Mouse (Mus musculus) kidney, adult 2 months (tissue): ENCODE measurements at regions not wholly inside any gene's neighbourhood (a gene's known extent, or its start where the extent isn't known, plus 50 kb on each side); places are given as distances from the start of the nearest gene placed in this dataset.

Source experiments
- CTCF ChIP-seq: fragments of 200-500 bp; conservative IDR thresholded peaks from 2 replicates; pipeline ENCODE4 v1.5.1; 2011; ENCODE audit warnings: low read depth, mild to moderate bottlenecking, control low read depth, low read length, moderate library complexity, mixed read lengths; ENCODE audit not compliant: insufficient read depth, insufficient read length
- POLR2A ChIP-seq: fragments of 200-500 bp; IDR thresholded peaks from one replicate; pipeline ENCODE4 v1.6.1; 2011; ENCODE audit warnings: low read depth, low read length, control low read depth

DNA sequence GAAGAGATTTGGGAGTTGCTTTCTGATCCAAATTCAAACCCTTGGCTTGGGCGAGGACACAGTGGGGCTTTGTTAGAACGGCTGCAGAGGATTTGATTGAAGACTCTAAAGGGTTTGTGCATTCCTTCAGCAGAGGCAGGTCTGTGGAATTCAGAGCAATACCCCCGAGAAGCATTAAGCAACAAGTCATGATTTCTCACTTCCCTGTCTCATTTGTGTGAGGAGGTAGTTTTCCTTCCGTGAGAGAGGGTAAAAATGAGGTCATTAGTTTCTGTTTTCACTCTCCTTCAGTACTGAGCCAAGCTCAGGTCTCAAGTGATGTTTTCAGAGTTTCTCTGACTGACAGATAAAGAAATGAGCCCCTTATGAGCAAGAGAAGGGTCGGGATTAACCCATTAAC lies 526.9 kb upstream of the Ccdc54 start:
- TF ChIP-seq CTCF (no peak), POLR2A (no peak)
